Mouse (Mus musculus): Measurements from ENCODE around the gene 1700020A23Rik.
"Not testable (repeated sequence)": the region's sequence is repeated elsewhere in the genome, so short reads cannot be mapped to it uniquely, and the experiment has no call there.

Gene 1700020A23Rik

DNA sequence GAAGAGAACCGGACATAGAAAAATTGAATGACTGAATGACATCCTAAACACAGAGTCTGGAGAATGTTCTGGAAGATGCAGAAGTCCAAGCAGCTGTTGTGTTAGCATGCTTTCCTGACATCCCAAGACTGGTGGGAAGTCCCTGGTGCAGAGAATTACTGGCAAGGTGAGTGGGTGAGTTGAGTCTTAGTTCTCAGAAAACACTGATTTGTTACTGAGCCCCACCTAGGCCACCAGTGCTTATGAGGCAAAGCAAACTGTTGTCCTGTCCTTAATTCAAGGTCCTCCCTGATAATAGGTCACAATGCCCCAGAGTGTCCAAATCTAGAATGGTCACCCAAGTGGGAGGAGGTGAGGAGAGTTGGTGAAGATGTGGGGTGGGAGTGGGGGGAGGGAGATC lies at the start of gene 1700020A23Rik, which contains the start of gene Gm28372:
1700020A23Rik (plus strand) TSS at position 321 of the 400 bp plus-strand sequence.
Gm28372 (plus strand) TSS at position 301 of the 400 bp plus-strand sequence.
- no peak for DNase-seq (ENCODE audit: low spot score)

DNA sequence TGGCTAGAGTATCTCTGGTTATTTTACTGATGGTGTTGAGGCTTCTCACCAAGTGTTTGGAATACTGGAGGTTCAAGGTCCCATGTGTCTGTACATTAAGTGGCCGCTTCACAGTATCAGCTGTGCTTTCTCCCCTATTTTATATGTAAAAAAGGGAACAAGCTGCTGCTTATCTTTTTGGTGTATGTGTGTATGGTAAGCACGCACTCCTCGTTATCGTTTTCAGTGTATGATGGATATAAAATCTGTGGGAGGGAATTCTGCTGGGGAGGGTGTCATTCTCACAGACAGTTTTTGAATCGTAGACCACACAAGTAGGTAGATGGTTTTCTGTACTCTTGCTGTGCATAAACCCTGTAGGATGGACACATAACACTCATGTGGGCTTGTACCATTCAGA lies 47.5 kb upstream of the 1700020A23Rik start:
- no peak for DNase-seq (ENCODE audit: low spot score)

DNA sequence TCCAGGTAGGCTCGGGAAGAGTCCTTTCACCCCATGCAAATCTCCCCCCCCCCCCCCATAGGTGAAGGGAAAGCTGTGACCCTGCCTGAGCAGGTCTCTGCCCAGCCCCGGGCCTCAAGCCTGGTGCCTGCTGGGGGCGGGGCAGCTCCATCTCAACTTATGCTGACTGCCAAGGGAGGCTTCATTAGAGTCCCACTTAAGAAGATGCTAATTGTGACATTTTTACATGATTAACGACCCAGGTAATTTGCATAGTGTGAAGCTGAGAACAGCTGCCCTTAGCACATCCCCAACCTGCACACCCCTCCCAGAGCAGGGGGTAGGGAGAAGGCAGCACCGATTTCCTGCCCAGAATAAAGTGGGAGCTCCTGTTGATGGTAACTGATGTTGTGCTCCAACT lies 46.2 kb upstream of the 1700020A23Rik start:
- no peak for DNase-seq (ENCODE audit: low spot score)

DNA sequence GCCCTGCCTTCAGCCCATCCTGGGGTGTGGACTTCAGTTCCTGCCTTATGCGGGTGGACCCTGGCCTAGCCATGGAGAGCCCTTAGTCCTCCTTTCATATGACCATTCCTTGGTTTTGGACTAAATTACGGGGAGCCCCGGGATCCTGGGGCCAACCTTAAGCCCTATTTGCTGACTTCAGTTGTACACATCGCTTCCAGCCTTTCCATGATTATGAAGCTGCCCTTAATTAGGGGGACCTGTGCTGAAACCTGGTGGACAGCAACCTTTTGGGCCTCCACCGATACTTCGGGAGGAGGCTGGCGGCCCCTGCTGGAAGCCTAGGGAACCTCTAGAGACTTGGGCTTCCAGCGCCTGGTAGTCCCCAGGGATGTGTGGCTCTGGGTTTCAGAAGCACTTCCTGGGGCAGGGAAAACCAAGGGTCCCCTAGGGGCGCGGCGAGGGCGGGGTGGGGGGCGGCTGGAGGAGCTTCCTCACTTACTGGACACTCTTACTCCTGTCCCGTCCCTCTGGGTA lies 42.5 kb upstream of the 1700020A23Rik start:
- DNase-seq (ENCODE audit: low spot score), result peak; percentile 57

DNA sequence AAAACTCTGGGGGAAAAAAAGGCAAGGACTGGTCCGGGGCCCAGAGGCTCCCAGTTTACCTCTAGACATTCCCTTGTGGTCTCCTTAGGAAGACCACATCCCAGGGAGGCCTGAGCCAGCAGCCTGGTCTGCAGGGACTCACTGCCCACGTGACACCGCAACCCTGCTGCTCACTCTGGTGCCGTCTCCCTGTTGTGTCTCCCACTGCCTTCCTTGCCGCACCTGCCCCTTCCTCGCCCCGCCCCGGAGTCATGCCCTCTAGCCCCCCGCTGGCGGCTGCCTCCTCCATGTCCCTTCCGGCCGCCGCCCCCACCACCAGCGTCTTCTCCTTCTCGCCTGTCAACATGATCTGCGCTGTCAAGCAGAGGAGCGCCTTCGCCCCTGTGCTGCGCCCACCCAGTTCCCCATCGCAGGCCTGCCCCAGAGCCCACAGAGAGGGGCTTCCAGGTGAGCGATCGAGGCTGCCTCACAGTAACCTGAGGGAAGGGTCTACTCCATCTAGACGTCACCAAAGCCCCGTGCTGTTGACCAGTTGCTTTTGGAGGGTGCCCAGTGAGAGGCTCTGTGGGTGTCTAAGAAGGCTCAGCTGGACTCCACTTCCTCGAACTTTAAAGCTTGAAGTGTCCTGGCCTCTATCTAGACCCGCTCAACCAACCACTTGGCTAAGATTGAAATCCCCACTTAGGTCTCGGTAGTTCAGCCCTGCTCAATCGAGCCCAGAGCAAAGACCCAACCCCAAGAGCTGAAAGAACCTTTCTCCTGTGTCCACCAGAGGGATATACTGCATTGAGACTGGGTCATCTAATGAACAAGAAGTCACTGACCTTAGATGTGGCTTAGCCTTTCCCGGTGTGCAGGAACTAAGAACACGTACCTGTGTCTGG lies 39.6 kb upstream of the 1700020A23Rik start:
- no peak for DNase-seq (ENCODE audit: low spot score)

DNA sequence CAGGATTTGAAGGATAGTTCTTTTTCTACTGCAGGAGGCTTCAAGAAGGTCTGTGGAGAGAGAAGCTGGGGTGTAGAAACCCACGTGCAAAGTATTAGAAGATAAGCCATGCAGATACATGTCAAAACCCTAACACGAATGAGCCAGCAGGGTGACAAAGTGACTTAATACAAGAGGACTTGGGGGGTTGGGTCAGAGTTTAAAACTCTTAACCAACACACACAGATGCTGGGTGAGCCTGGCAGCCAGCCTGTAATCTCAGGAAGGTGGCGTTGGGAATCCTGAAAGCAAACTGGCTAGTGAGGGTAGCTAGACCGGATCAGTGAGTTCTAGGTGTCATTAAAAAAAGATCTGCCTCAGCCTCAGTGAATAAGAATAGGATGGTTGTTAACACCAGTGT lies 37.7 kb upstream of the 1700020A23Rik start:
- DNase-seq (ENCODE audit: low spot score), result no peak

DNA sequence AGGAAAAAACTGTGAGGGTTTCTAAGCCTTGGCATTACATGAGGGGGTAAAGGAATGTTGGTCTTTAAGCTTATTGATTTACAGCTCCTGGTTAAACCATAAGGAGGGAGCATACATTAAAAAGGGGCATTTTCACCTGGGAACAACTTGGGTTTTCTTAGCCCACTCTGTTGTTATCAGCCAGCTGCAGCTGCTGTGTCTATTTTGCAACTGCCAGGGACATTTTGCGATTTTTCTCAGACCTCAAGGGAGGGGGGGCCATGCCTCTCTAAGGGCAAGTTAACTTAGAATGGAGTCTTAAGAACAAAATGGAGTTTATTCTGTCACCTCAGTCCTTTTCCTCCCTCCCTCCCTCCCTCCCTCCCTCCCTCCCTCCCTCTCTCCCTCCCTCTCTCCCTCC lies 32.0 kb upstream of the 1700020A23Rik start:
- not testable (repeated sequence) for DNase-seq (ENCODE audit: low spot score)

DNA sequence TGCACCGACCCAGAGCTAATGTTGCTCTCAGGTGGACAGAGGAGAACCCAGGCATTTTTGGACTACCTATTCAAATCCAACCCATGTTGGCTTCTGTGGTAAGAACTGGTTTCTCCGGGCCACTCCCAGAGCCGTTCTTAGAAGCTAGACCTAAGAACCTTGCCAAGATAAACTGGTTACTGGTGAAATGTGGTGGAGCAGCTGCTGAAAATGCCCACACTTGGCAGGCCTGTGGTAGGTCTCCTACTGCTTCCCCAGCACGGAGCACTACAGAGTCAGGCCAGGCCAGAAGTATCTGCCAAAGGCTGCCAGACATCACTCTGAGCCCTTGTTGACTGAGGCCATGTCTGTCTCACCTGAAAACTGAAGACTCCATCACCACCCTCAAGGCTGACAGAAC lies 30.1 kb upstream of the 1700020A23Rik start:
- no peak for DNase-seq (ENCODE audit: low spot score)

DNA sequence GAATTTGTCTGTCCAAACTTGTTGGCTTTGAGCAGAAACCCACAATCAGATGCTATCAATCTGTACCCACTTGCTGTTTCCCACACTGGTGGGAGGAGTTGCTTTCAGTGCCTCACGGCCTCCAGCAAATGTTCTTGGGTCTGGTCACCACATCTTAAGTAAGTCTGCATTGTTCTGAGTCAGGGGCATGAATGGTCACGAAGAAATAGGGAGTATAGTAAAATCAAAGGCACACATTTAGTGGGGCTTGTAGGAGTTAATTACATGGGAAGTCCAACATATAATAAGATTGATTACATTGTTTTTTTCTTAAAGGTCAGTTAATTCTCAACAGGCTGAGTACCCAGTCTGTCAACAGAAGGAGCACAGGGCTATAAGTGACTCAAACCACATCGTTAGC lies 21.9 kb upstream of the 1700020A23Rik start:
- DNase-seq (ENCODE audit: low spot score), result no peak

DNA sequence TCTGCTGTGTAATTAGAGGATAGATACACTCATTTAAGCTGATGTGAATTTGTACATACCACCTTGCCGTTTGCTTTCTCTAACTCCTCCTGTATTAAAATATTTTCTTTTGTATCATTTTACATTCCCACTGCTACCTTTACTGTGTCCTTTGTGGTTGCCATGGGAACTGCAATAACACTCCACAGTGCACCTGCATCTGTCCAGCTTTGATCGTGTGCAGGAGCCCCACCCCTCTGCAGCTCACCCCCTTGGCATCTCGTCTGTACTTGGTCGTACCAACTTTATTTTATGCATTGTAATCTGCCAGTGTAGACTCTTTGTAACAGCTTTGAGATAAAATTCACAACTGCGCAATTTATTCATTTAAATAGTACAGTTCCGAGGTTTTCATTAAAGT lies 21.2 kb upstream of the 1700020A23Rik start:
- no peak for DNase-seq (ENCODE audit: low spot score)

DNA sequence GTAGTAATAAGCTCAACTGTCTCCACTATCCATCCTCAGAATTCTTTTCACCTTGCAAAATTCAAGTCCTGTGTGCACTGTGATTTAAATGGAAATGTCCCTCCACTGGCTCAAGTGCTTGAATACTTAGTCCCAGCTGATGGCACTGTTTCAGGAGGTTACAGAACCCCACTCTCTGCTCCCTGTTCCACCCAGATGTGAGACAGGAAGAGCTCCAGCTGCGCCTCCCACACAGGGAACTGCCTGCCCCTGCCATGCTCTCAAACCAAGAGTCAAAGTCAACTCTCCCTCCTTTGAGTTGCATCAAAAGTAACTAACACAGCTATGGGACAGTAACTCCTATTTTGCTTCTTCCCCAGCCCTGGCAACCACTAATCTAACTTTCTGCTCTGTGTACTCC lies 18.8 kb upstream of the 1700020A23Rik start:
- DNase-seq (ENCODE audit: low spot score), result no peak

DNA sequence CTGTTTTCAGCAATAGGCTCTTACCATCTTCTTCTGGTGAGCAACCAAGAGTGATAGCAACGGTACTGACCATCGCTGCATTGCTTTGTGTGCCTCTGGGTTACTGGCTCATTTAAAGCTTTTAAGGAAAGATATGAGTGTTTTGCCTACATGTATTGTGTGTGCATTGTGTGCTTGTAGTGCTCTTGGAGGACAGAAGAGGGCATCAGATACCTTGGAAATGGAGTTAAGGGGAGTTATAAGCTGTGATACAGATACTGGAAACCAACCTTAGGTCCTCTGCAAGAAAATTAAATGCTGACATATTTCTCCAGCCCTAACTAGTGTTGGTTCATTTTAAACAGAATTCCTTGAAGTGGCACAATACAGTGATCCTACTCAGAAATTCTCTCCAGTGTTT lies 16.3 kb upstream of the 1700020A23Rik start:
- no peak for DNase-seq (ENCODE audit: low spot score)

DNA sequence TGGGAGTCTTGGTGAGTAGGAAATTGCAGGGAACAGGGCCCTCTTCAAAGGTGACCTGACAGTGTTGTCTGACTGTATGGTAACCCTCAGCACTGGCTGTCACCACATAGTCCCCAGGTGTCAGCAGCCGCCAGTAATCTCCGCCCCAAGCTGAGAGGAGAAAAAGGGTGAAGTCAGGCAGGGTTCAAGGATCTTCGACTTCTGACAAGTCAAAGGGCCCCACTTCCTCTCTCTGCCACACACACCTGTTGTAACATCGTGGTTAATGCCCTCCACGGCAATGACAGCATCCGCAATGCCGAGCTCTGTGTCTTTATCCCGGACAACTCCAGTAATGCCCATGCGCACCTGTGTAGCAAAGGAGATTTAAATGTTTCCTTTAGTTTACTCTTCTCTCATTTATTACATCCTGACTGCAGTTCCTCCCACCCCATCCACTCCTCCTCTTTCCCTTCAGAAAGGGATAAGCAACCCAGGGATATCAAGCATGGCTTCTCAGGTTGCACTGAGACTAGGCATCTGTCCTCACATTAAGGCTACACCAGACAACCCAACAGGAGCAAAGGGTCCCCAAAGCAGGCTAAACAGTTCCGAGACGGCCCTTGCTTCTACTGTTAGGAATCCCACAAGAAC lies 13.9 kb upstream of the 1700020A23Rik start:
- no peak for DNase-seq (ENCODE audit: low spot score)

DNA sequence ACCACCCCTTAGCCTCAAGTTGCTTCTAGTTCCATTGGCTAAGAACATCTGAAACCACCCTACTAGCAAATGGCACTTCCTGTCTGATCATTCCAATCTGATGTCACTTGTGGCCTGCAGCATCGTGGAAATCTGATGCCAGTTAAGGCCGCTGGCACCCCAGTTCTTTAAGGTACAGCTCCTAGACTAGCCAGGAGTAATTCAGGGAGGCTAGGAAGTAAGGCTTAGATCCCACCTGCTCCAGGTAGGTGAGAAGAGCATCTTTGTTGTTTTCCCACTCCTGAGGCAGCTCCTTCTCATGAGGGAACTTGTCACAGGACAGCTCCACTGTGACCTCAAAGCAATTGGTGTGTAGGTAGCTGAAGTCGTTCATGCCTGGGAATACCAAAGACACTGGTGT lies 12.2 kb upstream of the 1700020A23Rik start:
- no peak for DNase-seq (ENCODE audit: low spot score)

DNA sequence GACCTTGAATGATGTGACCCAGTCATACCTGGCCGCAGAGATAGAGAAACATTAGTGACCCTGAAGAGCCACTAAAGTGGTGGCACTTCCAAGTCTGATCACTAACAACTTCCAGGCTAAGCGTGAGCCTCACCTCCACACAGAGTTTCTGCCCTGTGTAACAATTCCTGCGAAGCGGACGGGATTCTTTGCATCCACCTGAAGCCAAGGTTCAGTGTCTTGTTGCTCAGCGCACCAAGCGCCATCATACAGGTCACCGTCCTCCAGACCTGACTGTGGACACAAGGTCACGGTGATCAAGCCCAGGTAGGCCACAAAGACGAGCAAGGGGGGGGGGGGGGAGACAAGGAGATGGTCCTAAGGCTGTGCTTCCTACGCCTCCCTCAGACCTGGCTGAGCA lies 9.4 kb upstream of the 1700020A23Rik start:
- DNase-seq (ENCODE audit: low spot score), result no peak

DNA sequence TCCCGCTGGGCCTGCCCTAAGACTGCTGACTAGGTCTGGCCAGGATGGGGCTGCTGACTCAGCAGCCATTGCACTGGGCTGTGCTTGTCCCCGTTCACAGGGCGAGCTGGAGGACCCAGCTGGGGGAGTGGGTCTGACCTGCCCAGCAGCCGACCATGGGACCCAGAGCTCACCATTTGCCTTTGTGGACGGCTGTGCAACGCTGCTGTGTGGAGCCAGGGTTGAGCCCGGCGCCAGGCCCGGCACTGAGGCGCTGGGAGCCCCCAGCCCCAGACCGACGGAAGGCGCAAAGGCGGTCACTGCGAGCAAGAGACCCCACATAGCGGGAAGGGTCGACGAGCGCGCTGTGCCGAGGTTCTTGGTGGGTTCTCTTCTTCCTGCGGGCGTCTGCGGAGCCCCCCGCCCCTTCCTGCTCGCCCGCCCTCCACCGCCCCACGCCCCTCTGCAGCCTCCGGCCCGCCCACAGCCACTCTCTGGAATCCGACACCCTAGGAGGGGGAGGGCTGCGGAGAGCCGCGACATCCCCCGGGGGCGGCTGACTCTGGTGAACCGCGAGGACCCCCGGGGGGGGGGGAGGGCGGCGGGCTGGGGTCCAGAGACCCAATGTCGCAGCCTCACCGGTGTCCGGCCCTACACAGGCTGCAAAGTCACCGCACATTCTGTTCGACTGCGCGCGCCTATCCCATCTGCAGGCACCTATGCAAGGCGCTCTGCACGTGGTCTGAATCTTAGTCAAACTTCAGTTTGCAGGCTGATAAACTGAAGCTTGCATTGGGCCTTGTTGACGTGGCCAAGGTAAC lies 7.7 kb upstream of the 1700020A23Rik start, which contains the start of gene Cpxm1:
Cpxm1 (minus strand) TSS at position 389 of the 800 bp plus-strand sequence.
- peak; percentile 17 for DNase-seq (ENCODE audit: low spot score)

DNA sequence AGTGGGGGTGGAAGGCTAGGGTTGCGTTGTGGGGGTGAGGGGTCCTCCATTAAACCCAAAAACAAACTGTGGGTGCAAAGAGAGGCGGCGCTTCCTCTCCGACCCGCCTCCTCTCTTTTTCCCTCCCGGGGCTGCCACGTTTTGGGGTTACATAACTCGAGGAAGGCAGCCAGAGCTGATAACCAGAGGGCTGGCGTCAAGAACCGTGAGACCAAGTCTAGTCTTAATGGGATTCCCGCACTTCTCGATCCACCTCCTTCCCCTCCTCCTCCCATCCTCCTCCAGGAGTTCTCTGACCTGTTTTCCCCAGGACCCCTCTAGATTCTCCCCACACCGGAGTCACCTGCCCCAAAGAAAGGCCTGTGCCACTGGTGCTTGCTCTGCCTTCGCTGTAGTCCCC lies 7.0 kb upstream of the 1700020A23Rik start:
- DNase-seq (ENCODE audit: low spot score), result no peak

DNA sequence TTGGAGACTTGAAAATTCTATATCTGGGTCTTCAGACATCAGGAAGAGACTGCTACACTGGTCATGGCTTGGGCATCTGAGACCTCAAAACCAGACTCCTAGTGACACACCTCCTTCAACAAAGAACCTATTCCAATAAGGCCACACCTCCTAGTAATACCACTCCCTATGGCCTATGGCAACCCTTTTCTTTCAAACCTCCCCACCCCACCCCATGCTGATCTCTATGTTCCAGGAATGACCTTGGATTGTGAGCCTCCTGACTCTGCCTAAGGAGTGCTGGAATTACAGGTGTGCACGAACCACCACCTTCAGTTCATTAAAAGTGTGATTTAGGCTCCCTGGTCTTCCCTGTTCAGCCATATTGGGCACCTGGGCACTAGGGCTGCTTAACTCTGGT lies 5.0 kb upstream of the 1700020A23Rik start:
- no peak for DNase-seq (ENCODE audit: low spot score)

DNA sequence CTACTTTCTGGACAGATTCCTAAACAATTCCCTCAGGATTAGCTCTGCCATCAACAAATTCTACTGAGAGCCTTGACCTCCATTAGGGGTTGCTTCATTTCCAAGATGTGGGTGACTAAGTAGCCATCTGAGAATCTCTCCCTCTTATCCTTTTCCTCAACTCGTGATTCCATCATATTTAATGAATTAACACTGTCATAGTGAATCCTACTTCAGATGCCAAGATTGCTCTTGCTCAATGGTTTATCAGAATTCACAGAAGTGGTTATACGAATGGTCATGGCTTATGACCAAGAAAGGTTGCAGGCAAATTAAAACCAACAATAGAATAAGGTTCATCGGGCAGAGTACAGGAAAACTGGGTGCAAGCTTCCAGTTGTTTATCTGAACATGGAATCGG lies 3.2 kb upstream of the 1700020A23Rik start:
- DNase-seq (ENCODE audit: low spot score), result no peak

DNA sequence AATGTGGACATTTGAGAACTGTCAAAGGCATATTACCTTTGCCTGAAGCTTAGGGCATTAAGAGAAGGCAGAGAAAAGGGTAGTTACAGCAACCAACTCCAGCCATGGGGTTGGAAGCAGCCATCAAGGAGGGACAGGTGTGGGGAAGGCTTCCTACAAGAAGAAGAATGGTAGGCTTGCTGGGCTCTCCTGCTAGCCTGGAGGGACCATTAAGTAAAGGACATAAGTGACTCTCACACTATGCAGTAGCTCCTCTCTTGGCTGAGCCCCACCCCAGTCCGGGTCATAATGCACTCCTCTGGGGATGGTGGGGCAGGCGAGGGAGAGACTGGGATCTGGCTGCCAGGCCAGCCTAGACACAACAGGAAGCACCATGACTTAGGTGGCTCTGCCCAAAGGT lies 1.1 kb downstream of the 1700020A23Rik start, which contains the start of gene Tmem239:
Tmem239 (plus strand) TSS at position 301 of the 400 bp plus-strand sequence.
- DNase-seq (ENCODE audit: low spot score), result no peak

DNA sequence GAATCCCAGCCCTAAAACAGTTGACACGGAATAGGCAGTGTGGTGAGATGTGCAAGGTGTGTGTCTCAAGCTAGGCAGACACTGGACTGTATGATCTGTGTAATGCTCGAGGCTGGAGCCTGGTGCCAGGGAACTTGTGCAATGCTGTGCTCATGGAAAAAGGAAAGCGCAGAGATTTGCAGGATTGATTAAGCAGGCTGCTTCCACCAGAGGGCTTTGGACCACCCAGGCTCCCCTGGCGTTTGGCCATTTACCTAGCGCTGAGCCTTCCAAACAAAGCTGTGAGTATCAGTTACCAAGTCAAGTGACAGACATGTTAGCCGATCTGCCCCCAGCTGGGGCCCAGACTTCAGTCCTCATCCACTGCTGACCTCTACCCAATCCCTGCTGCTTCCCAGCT lies 3.1 kb downstream of the 1700020A23Rik start:
- DNase-seq (ENCODE audit: low spot score), result no peak
